Mouse (Mus musculus) megakaryocyte, embryonic 14.5 days (primary cell): ENCODE measurements around the gene Cacng4.

Source experiments
- FLI1 ChIP-seq: IDR thresholded peaks from 2 replicates; pipeline ENCODE4 v1.6.1; 2012; ENCODE audit warnings: low read length, inconsistent platforms, mixed read lengths
- GATA1 ChIP-seq: IDR thresholded peaks from 3 replicates; pipeline ENCODE4 v1.6.1; 2012; ENCODE audit warnings: mixed read lengths, low read length, inconsistent platforms, borderline replicate concordance

DNA sequence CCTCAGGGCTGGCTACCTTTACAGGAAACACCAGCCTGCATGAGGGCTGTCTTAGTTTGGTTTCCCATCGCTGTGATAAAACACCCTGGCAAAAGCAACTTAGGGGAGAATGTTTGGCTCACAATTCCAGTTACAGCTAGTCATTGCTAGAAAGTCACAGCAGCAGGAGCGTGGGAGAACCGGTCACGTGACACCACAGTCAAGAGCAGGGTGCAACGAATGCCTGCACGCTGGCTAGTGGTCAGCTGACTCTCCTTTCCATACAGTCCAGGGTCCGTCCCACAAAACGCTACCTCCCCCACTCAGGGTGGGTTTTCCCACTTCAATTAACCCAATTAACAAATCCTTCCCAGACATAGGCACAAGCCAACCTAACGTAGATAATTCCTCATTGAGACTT is 34.8 kb downstream of the Cacng4 start:
- TF ChIP-seq GATA1 (no peak), FLI1 (no peak)
